Mouse (Mus musculus) thymus, adult 2 months (tissue): Measurements from ENCODE around the gene Zfp366.

Experiments used
- CTCF ChIP-seq: fragments of 200-500 bp; IDR thresholded peaks from 2 replicates; pipeline ENCODE4 v1.5.1; 2012; ENCODE audit warnings: mild to moderate bottlenecking, control low read depth, low read length, moderate library complexity, borderline replicate concordance; ENCODE audit not compliant: control insufficient read depth, poor library complexity, insufficient read depth; ENCODE audit errors: extremely low read depth
- POLR2A ChIP-seq: fragments of 200-500 bp; IDR thresholded peaks from 2 replicates; pipeline ENCODE4 v1.6.1; 2012; ENCODE audit warnings: mild to moderate bottlenecking, low read length, control low read depth, moderate library complexity; ENCODE audit not compliant: control insufficient read depth, poor library complexity, insufficient read depth; ENCODE audit errors: extremely low read depth

DNA sequence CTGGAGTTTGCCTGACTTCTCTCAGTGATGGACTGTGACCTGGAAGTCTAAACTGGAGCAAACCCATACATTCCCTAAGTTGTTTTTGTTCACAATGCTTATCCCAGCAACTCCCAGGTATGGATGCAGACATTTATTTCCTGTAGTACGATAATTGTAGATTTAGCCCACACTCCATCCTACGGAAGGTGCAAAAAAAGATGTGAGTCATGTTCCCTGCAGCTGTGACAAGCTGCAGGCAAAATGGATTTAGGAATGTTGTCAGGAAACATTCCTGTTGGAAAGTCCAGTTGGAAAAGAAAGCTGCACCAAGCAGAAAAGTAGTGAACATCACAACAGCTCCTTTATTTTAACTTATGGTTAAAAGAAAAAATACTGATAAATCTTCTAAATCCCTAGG lies 26.9 kb upstream of the Zfp366 start:
- no peak for TF ChIP-seq CTCF
- TF ChIP-seq POLR2A: no peak
